Comparison of ENCODE assay signal across 8 mouse cellular contexts in the genomic region with DNA sequence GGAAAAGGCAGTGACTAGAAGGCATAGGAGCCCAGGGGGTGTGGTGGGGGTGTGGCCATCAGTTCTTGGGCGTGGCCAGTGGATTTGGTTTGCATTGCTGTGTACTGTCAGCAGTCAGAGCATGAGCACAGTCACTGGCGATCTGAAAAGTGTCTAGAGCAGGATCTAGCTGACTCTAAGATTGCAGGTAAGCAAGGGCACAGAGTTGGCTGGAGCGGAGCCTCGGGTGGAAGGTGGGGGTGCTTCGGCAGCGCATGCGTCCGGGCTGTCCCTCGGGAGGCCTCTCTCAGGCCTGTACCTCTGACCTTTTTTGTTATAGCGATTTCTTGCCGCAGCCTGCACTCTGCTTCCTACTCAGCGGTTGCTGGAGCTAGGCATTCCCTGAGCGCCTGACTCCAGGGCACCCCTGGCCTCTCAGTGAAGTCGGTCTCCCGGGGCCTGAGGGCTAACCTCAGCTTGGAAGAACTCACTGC. TPM values are rescaled to one million over a fixed set of nuclear protein-coding genes. Genes with fewer than 3 reads are reported as not detected.
DNase-seq lines count a peak whose midpoint lies in the region; ATAC-seq and TF ChIP-seq lines count a peak whose summit lies in the region.

Cd59a (plus strand) TSS at position 61 of the 473 bp plus-strand sequence.

- no peak for TF ChIP-seq POLR2A in small intestine, adult 2 months (IDR thresholded peaks at IDR 0.05; ENCODE audit: low read depth, low read length)

- no peaks in the 10 kb centered on the region for H3K36me3 ChIP-seq in embryonic facial prominence, embryonic 12.5 days
- no peaks in the 10 kb centered on the region for H3K36me3 ChIP-seq in midbrain, embryonic 10.5 days
- no peaks in the 10 kb centered on the region for H3K36me3 ChIP-seq in small intestine, adult 2 months (ENCODE audit: control insufficient read depth, insufficient read depth, low read length)

- no peaks in the 10 kb centered on the region for H3K9me3 ChIP-seq in embryonic facial prominence, embryonic 12.5 days
- H3K9me3 ChIP-seq in midbrain, embryonic 10.5 days (replicated peaks), result no peaks in the 10 kb centered on the region

- peak; percentile 66 to 71 for DNase-seq in urinary bladder, adult 18-20 months (ENCODE audit: low spot score in 2 of 2)
- DNase-seq in urinary bladder, postnatal 10 days (ENCODE audit: low spot score), result no peak
- peak; percentile 93 for DNase-seq in kidney, adult 11 months
- peak; percentile 53 for DNase-seq in left cerebral cortex, postnatal 4 days
- DNase-seq in midbrain, embryonic 10.5 days (ENCODE audit: low spot score), result peak; percentile 77

- no peaks in the 10 kb centered on the region for H3K4me1 ChIP-seq in embryonic facial prominence, embryonic 12.5 days
- peaks cover 35% of the 10 kb centered on the region for H3K4me1 ChIP-seq in midbrain, embryonic 10.5 days
- peaks cover 4% of the 10 kb centered on the region; the same call in 1 of the 2 replicates for H3K4me1 ChIP-seq in small intestine, adult 2 months (ENCODE audit: control insufficient read depth, insufficient read depth, insufficient read length, low read length)

- H3K9ac ChIP-seq in embryonic facial prominence, embryonic 12.5 days, result peak within 1 kb of the TSS; percentile 45

- peak within 1 kb of the TSS; percentile 45 for H3K4me3 ChIP-seq in embryonic facial prominence, embryonic 12.5 days
- H3K4me3 ChIP-seq in midbrain, embryonic 10.5 days, result peak within 1 kb of the TSS; percentile 61
- H3K4me3 ChIP-seq in small intestine, adult 2 months (ENCODE audit: low read depth, low read length), result peak within 1 kb of the TSS; percentile 57

- peak within 1 kb of the TSS; percentile 63 for H3K4me2 ChIP-seq in embryonic facial prominence, embryonic 12.5 days (replicated peaks)

- peak; percentile 90 for ATAC-seq in embryonic facial prominence, embryonic 12.5 days (ENCODE audit: insufficient number of reproducible peaks, insufficient read depth, low FRiP score, low TSS enrichment)
- peak; percentile 93 for ATAC-seq in granulocyte monocyte progenitor cell, adult 5-6 weeks (replicated peaks; ENCODE audit: poor library complexity, severe bottlenecking)

- H3K27ac ChIP-seq in embryonic facial prominence, embryonic 12.5 days, result peak within 1 kb of the TSS; percentile 77
- peak within 1 kb of the TSS; percentile 87 for H3K27ac ChIP-seq in midbrain, embryonic 10.5 days (replicated peaks)
- H3K27ac ChIP-seq in small intestine, adult 2 months (ENCODE audit: insufficient read depth, low read depth, low read length), result 0 out of 2 replicates have a peak within 1 kb of the TSS, but pooled peaks have one; percentile 4

- intact Hi-C loops in left cerebral cortex, postnatal 4 days (cut with DNase I), result loop anchor here (2.0 kb wide), 1 partner anchor 27 kb away; the partner anchor contains the start of genes Cd59b and Gm10799

- H3K27me3 ChIP-seq in embryonic facial prominence, embryonic 12.5 days, result no peaks in the 10 kb centered on the region
- H3K27me3 ChIP-seq in midbrain, embryonic 10.5 days (ENCODE audit: low read depth, poor library complexity, severe bottlenecking), result no peaks in the 10 kb centered on the region
- no peaks in the 10 kb centered on the region for H3K27me3 ChIP-seq in small intestine, adult 2 months (ENCODE audit: control insufficient read depth, insufficient read depth, low read length)

- TF ChIP-seq CTCF in small intestine, adult 2 months (IDR thresholded peaks at IDR 0.05; ENCODE audit: extremely low read depth, insufficient read length, insufficient replicate concordance, low read depth, low read length), result no peak

- 3% methylated on average over 15 of the region's 15 CpGs for WGBS in embryonic facial prominence, embryonic 12.5 days
- WGBS in midbrain, embryonic 10.5 days, result 4% methylated on average over 15 of the region's 15 CpGs
- WGBS in small intestine, adult 2 months, result 4% methylated on average over 15 of the region's 15 CpGs

RNA-seq across cellular contexts. Expression of gene Cd59a, which starts in this region (rescaled TPM):
- polyA plus RNA-seq in embryonic facial prominence, embryonic 12.5 days (2016; fragmentation: Nextera tagmentation; extraction: Ambion mirVana), result 22.3 and 23.0 TPM in 2 replicates
- total RNA-seq in granulocyte monocyte progenitor cell, adult 5-6 weeks (2014; fragmentation: Nextera tagmentation), result 0.26 and 1.1 TPM in 2 replicates
- total RNA-seq in granulocyte monocyte progenitor cell, adult 5-6 weeks (2017), result 0.88 and 1.2 TPM in 2 replicates
- total RNA-seq in left cerebral cortex, postnatal 4 days (2021), result 1 to 10 TPM; 1.6 to 2.5 TPM
- 25.5 and 26.5 TPM in 2 replicates for polyA plus RNA-seq in midbrain, embryonic 10.5 days (2016; fragmentation: Nextera tagmentation; extraction: Ambion mirVana)
- 3.8 and 5.2 TPM in 2 replicates for polyA plus RNA-seq in small intestine, adult 2 months (2012; rRNA removed)

Comparison
In these comparisons a context has a peak if more than half of its experiments do, and no peak if none do; other contexts are left out.
1. H3K27ac ChIP-seq: peak in every context shown above with its lines; median percentile 87 in midbrain, embryonic 10.5 days; 77 in embryonic facial prominence, embryonic 12.5 days; 4 in small intestine, adult 2 months.